Comparison of ENCODE assay signal across 13 mouse cellular contexts in genomic region chr6:50822236-50823151, GRCm38 (mm10).
DNase-seq lines count a peak whose midpoint lies in the region; ATAC-seq and TF ChIP-seq lines count a peak whose summit lies in the region.
"Had no signal": no experiment of that assay in that cellular context is flagged by ENCODE, and none has a peak within 500 bp of the region (broad histone marks: within the 10 kb centered on the region; RNA-seq: fewer than 3 reads in every experiment).

No protein-coding gene starts in this region.

- no peak for DNase-seq in kidney, adult 2 months
- DNase-seq in embryonic facial prominence, embryonic 14.5 days (ENCODE audit: low spot score) = peak; percentile 91
- no peak for DNase-seq in hindbrain, embryonic 14.5 days (ENCODE audit: low spot score)
- peak; percentile 58 for DNase-seq in midbrain, embryonic 14.5 days
- DNase-seq in layer of hippocampus, postnatal 14 days (ENCODE audit: low spot score in 2 of 2) = no peak
- DNase-seq in cerebellum, adult 2 months = no peak
- no peak for DNase-seq in urinary bladder, postnatal 25 days (ENCODE audit: low spot score)
- DNase-seq: adrenal gland, postnatal 14 days; cerebellum, adult 9-10 months had no signal

- 23% methylated on average over 18 of the region's 18 CpGs for WGBS in kidney, embryonic 14.5 days
- 45% methylated on average over 18 of the region's 18 CpGs for WGBS in kidney, adult 2 months
- WGBS in embryonic facial prominence, embryonic 14.5 days = 25% methylated on average over 18 of the region's 18 CpGs
- 22% methylated on average over 18 of the region's 18 CpGs for WGBS in hindbrain, embryonic 14.5 days
- WGBS in midbrain, embryonic 14.5 days = 12% methylated on average over 18 of the region's 18 CpGs
- WGBS in cerebellum, adult 2 months = 65% methylated on average over 18 of the region's 18 CpGs

- TF ChIP-seq CTCF in kidney, adult 2 months (conservative IDR thresholded peaks at IDR 0.05; ENCODE audit: insufficient read depth, insufficient read length, low read depth, low read length) = no peak
- TF ChIP-seq CTCF in cerebellum, adult 2 months (IDR thresholded peaks at IDR 0.05; ENCODE audit: borderline replicate concordance, insufficient read depth, low read depth, low read length) = no peak

- peaks cover 60% of the 10 kb centered on the region for H3K4me1 ChIP-seq in kidney, embryonic 14.5 days (ENCODE audit: control insufficient read depth, insufficient read depth, low read length)
- H3K4me1 ChIP-seq in kidney, adult 2 months (ENCODE audit: control insufficient read depth, insufficient read depth, low read length) = no peaks in the 10 kb centered on the region
- peaks cover 36% of the 10 kb centered on the region for H3K4me1 ChIP-seq in embryonic facial prominence, embryonic 14.5 days (ENCODE audit: control insufficient read depth, insufficient read depth, low read length)
- H3K4me1 ChIP-seq in hindbrain, embryonic 14.5 days (replicated peaks; ENCODE audit: control insufficient read depth, insufficient read depth, low read length) = peaks cover 43% of the 10 kb centered on the region
- peaks cover 52% of the 10 kb centered on the region for H3K4me1 ChIP-seq in midbrain, embryonic 14.5 days (ENCODE audit: control insufficient read depth, insufficient read depth, low read length)
- no peaks in the 10 kb centered on the region for H3K4me1 ChIP-seq in cerebellum, adult 2 months (ENCODE audit: control insufficient read depth, insufficient read depth, low read length)
- H3K4me1 ChIP-seq: stomach, embryonic 15.5 days had no signal

- ATAC-seq in kidney, embryonic 14.5 days (ENCODE audit: low FRiP score, low TSS enrichment) = peak; percentile 44; the same call in 1 of the 2 replicates
- peak; percentile 74 for ATAC-seq in embryonic facial prominence, embryonic 14.5 days (ENCODE audit: low read depth)
- ATAC-seq in hindbrain, embryonic 14.5 days (ENCODE audit: low FRiP score) = peak; percentile 56
- peak; percentile 35; the same call in 1 of the 2 replicates for ATAC-seq in midbrain, embryonic 14.5 days (ENCODE audit: low FRiP score, low TSS enrichment)

- peak overlapping the region; percentile 96 for H3K27ac ChIP-seq in kidney, embryonic 14.5 days (ENCODE audit: low read depth, low read length)
- H3K27ac ChIP-seq in kidney, adult 2 months (ENCODE audit: insufficient read depth, low read depth, low read length) = no peak overlapping the region
- H3K27ac ChIP-seq in embryonic facial prominence, embryonic 14.5 days (replicated peaks; ENCODE audit: low read depth, low read length) = peak overlapping the region; percentile 89
- H3K27ac ChIP-seq in hindbrain, embryonic 14.5 days = peak overlapping the region; percentile 80
- peak overlapping the region; percentile 85 for H3K27ac ChIP-seq in midbrain, embryonic 14.5 days (replicated peaks; ENCODE audit: low read depth, low read length)
- no peak overlapping the region for H3K27ac ChIP-seq in cerebellum, adult 2 months (ENCODE audit: insufficient read depth, low read length)
- H3K27ac ChIP-seq: intestine, embryonic 15.5 days; liver, embryonic 15.5 days had no signal

- no peaks in the 10 kb centered on the region for H3K36me3 ChIP-seq in kidney, embryonic 14.5 days (ENCODE audit: control insufficient read depth, insufficient read depth, low read length)
- no peaks in the 10 kb centered on the region for H3K36me3 ChIP-seq in kidney, adult 2 months (ENCODE audit: control insufficient read depth, insufficient read depth, low read length)
- H3K36me3 ChIP-seq in embryonic facial prominence, embryonic 14.5 days (ENCODE audit: control insufficient read depth, insufficient read depth, low read length) = no peaks in the 10 kb centered on the region
- no peaks in the 10 kb centered on the region for H3K36me3 ChIP-seq in hindbrain, embryonic 14.5 days (replicated peaks; ENCODE audit: control insufficient read depth, insufficient read depth)
- no peaks in the 10 kb centered on the region for H3K36me3 ChIP-seq in midbrain, embryonic 14.5 days (ENCODE audit: control insufficient read depth, insufficient read depth, low read length)
- H3K36me3 ChIP-seq: intestine, embryonic 15.5 days; liver, embryonic 15.5 days; stomach, embryonic 15.5 days had no signal

- H3K9ac ChIP-seq in kidney, embryonic 14.5 days (ENCODE audit: low read depth, low read length) = peak overlapping the region; percentile 14; the same call in 1 of the 2 replicates
- 0 out of 2 replicates have a peak overlapping the region, but pooled peaks have one; percentile 21 for H3K9ac ChIP-seq in embryonic facial prominence, embryonic 14.5 days (ENCODE audit: low read depth, low read length)
- no peak overlapping the region for H3K9ac ChIP-seq in hindbrain, embryonic 14.5 days
- H3K9ac ChIP-seq in midbrain, embryonic 14.5 days (replicated peaks; ENCODE audit: low read length) = no peak overlapping the region
- H3K9ac ChIP-seq: intestine, embryonic 15.5 days; liver, embryonic 15.5 days; stomach, embryonic 15.5 days had no signal

- H3K27me3 ChIP-seq in kidney, embryonic 14.5 days (ENCODE audit: control insufficient read depth, insufficient read depth, low read length) = no peaks in the 10 kb centered on the region
- no peaks in the 10 kb centered on the region; the same call in 1 of the 2 replicates for H3K27me3 ChIP-seq in kidney, adult 2 months (replicated peaks; ENCODE audit: control insufficient read depth, insufficient read depth, low read length)
- no peaks in the 10 kb centered on the region for H3K27me3 ChIP-seq in embryonic facial prominence, embryonic 14.5 days (replicated peaks; ENCODE audit: control insufficient read depth, insufficient read depth, low read length)
- H3K27me3 ChIP-seq in hindbrain, embryonic 14.5 days (ENCODE audit: control insufficient read depth, insufficient read depth, low read length) = no peaks in the 10 kb centered on the region
- no peaks in the 10 kb centered on the region for H3K27me3 ChIP-seq in midbrain, embryonic 14.5 days (ENCODE audit: control insufficient read depth, insufficient read depth, low read length)
- H3K27me3 ChIP-seq in cerebellum, adult 2 months (ENCODE audit: control insufficient read depth, insufficient read depth, low read length) = no peaks in the 10 kb centered on the region
- H3K27me3 ChIP-seq: intestine, embryonic 15.5 days; stomach, embryonic 15.5 days had no signal

- no peaks in the 10 kb centered on the region for H3K9me3 ChIP-seq in kidney, embryonic 14.5 days (ENCODE audit: control insufficient read depth, low read length)
- no peaks in the 10 kb centered on the region for H3K9me3 ChIP-seq in embryonic facial prominence, embryonic 14.5 days (ENCODE audit: control insufficient read depth, low read length)
- no peaks in the 10 kb centered on the region for H3K9me3 ChIP-seq in hindbrain, embryonic 14.5 days (ENCODE audit: control insufficient read depth, low read length)
- no peaks in the 10 kb centered on the region for H3K9me3 ChIP-seq in midbrain, embryonic 14.5 days (ENCODE audit: control insufficient read depth, low read length)
- H3K9me3 ChIP-seq: intestine, embryonic 15.5 days; liver, embryonic 15.5 days; stomach, embryonic 15.5 days had no signal

- TF ChIP-seq POLR2A in kidney, adult 2 months (IDR thresholded peaks at IDR 0.05; ENCODE audit: low read depth, low read length) = no peak
- no peak for TF ChIP-seq POLR2A in cerebellum, adult 2 months (IDR thresholded peaks at IDR 0.05; ENCODE audit: borderline replicate concordance, insufficient read depth, low read length)

- H3K4me2 ChIP-seq in kidney, embryonic 14.5 days (replicated peaks; ENCODE audit: low read depth, low read length) = peak overlapping the region; percentile 24; the same call in 1 of the 2 replicates
- H3K4me2 ChIP-seq in embryonic facial prominence, embryonic 14.5 days (ENCODE audit: low read depth, low read length) = no peak overlapping the region
- H3K4me2 ChIP-seq in hindbrain, embryonic 14.5 days (replicated peaks) = no peak overlapping the region
- no peak overlapping the region; the same call in 1 of the 2 replicates for H3K4me2 ChIP-seq in midbrain, embryonic 14.5 days (ENCODE audit: low read length)
- H3K4me2 ChIP-seq: intestine, embryonic 15.5 days; liver, embryonic 15.5 days; stomach, embryonic 15.5 days had no signal

- H3K4me3 ChIP-seq in kidney, embryonic 14.5 days (ENCODE audit: low read length) = no peak overlapping the region
- no peak overlapping the region for H3K4me3 ChIP-seq in kidney, adult 2 months (ENCODE audit: insufficient read depth, low read depth, low read length)
- no peak overlapping the region for H3K4me3 ChIP-seq in embryonic facial prominence, embryonic 14.5 days (ENCODE audit: low read depth, low read length)
- H3K4me3 ChIP-seq in hindbrain, embryonic 14.5 days (replicated peaks; ENCODE audit: low read length) = no peak overlapping the region
- no peak overlapping the region for H3K4me3 ChIP-seq in midbrain, embryonic 14.5 days (replicated peaks; ENCODE audit: low read depth, low read length)
- no peak overlapping the region for H3K4me3 ChIP-seq in cerebellum, adult 2 months (replicated peaks; ENCODE audit: insufficient read depth, low read depth, low read length)
- H3K4me3 ChIP-seq: intestine, embryonic 15.5 days; liver, embryonic 15.5 days; stomach, embryonic 15.5 days had no signal

Comparison
In these comparisons a context has a peak if more than half of its experiments do, and no peak if none do; other contexts are left out.
1. H3K27ac ChIP-seq: peak in kidney, embryonic 14.5 days (single experiment), embryonic facial prominence, embryonic 14.5 days (single experiment), hindbrain, embryonic 14.5 days (single experiment) and midbrain, embryonic 14.5 days (single experiment); none in kidney, adult 2 months (single experiment) and cerebellum, adult 2 months (single experiment).
2. H3K9ac ChIP-seq: peak in kidney, embryonic 14.5 days (single experiment) and embryonic facial prominence, embryonic 14.5 days (single experiment); none in hindbrain, embryonic 14.5 days (single experiment) and midbrain, embryonic 14.5 days (single experiment).
3. DNase-seq: peak in embryonic facial prominence, embryonic 14.5 days (single experiment) and midbrain, embryonic 14.5 days (single experiment); none in kidney, adult 2 months (single experiment), hindbrain, embryonic 14.5 days (single experiment), layer of hippocampus, postnatal 14 days (0 of 2), cerebellum, adult 2 months (0 of 2) and urinary bladder, postnatal 25 days (single experiment).
4. Peak in every context shown above with its lines, with median percentiles within 50 percentile points of each other: ATAC-seq.